Mouse (Mus musculus) ovary, postnatal 36 days (tissue): ENCODE data around the gene Pdcd4.

ENCODE experiments used
- DNase-seq: peaks from one replicate; pipeline ENCODE4 v3.0.0; 2022; ENCODE audit warnings: low spot score, mixed read lengths

Gene Pdcd4

GRCm38 (mm10) chr19:53892061-53892460, at the start of gene Pdcd4:
Pdcd4 (plus strand) TSS chr19:53892231.
- peak; percentile 41 for DNase-seq

- no peak for DNase-seq
Measured at GRCm38 (mm10) chr19:53843972-53844371, 48.1 kb upstream of the Pdcd4 start.

GRCm38 (mm10) chr19:53848272-53848995, 43.6 kb upstream of the Pdcd4 start:
- no peak for DNase-seq

GRCm38 (mm10) chr19:53850166-53850922, 41.7 kb upstream of the Pdcd4 start:
- DNase-seq, result peak; percentile 73

- no peak for DNase-seq
Measured at GRCm38 (mm10) chr19:53851352-53851751, 40.7 kb upstream of the Pdcd4 start.

- DNase-seq, result no peak
Measured at GRCm38 (mm10) chr19:53851826-53852698, 40.0 kb upstream of the Pdcd4 start.

GRCm38 (mm10) chr19:53852699-53853451, 39.2 kb upstream of the Pdcd4 start:
- peak; percentile 85 for DNase-seq

- DNase-seq, result no peak
Measured at GRCm38 (mm10) chr19:53854978-53855377, 37.1 kb upstream of the Pdcd4 start.

GRCm38 (mm10) chr19:53855781-53856180, 36.2 kb upstream of the Pdcd4 start:
- no peak for DNase-seq

- DNase-seq, result no peak
Measured at GRCm38 (mm10) chr19:53856794-53857193, 35.2 kb upstream of the Pdcd4 start.

- DNase-seq, result no peak
Measured at GRCm38 (mm10) chr19:53857962-53858361, 34.1 kb upstream of the Pdcd4 start.

- DNase-seq, result no peak
Measured at GRCm38 (mm10) chr19:53859149-53859548, 32.9 kb upstream of the Pdcd4 start.

GRCm38 (mm10) chr19:53859593-53859992, 32.4 kb upstream of the Pdcd4 start:
- no peak for DNase-seq

- no peak for DNase-seq
Measured at GRCm38 (mm10) chr19:53861346-53861745, 30.7 kb upstream of the Pdcd4 start.

- no peak for DNase-seq
Measured at GRCm38 (mm10) chr19:53862573-53863246, 29.3 kb upstream of the Pdcd4 start.

- no peak for DNase-seq
Measured at GRCm38 (mm10) chr19:53867238-53867637, 24.8 kb upstream of the Pdcd4 start.

- no peak for DNase-seq
Measured at GRCm38 (mm10) chr19:53868125-53868524, 23.9 kb upstream of the Pdcd4 start.

- DNase-seq, result no peak
Measured at GRCm38 (mm10) chr19:53868796-53869195, 23.2 kb upstream of the Pdcd4 start.

GRCm38 (mm10) chr19:53869427-53870385, 22.3 kb upstream of the Pdcd4 start:
- no peak for DNase-seq

GRCm38 (mm10) chr19:53870568-53870967, 21.5 kb upstream of the Pdcd4 start:
- DNase-seq, result no peak
